Mouse (Mus musculus): ENCODE data around the gene Phf24.

Gene Phf24

GRCm38 (mm10) chr4:42916617-42917401 lies at the start of gene Phf24:
TSS of gene Phf24 (plus strand) at chr4:42916660.
- no peak for DNase-seq (ENCODE audit: low spot score in 2 of 2)

DNA sequence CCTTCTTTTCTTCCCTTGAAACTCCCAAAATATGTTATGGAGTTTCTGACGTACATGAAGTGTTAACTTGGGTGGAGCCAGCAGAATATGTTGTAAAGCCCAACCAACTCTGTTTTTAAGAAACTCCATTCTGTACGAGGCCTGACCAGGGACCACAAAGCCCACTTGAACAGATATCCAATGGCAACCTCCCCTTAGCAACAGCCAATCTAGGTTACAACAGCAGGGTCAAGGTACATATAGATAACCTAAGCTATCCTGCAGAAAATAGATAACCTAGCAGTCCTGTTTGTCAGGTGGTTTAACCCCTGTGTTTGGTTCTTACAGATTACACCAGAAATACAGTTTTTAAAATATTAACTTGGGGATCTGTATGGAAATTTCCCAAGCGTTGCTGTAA lies 49.1 kb upstream of the Phf24 start:
- no peak for DNase-seq (ENCODE audit: low spot score in 2 of 2)

DNA sequence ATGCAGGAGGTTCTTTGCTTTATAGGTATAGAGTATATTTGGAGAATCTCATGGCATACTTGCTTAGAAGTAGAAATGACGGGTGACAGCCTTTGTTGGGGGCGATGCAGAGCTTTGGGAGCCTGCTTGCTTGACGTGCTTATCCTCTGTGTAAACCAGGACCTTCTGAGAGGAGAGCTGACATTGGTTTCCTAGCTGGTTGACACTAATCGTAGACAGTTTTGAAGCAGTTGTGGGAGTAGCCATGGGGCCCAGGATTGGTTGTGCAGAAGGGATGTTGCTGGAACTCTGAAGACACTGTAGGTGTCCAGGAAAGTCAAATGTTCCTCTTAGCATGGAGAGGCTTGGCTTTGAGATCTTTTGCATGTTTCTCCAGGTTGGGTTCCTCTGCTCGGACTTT lies 48.3 kb upstream of the Phf24 start:
- no peak for DNase-seq (ENCODE audit: low spot score in 2 of 2)

DNA sequence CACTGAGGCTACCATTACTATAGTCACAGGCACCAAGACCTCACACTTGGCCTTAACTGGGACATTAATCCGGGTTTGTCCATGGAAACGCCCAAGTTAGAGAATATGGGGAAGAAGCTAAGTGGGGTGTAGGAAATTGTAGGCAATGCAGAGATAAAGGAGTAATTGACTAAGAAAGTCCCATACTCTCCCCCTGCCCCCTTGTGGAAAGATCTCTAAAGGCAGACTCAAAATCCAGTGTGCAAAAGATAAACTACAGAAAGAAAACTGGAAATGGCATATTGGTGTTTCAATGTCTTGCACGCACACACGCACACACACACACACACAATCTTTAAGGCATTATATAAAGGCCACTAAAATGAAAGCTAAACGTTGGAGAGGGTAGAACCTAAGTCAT lies 45.7 kb upstream of the Phf24 start:
- no peak for DNase-seq (ENCODE audit: low spot score in 2 of 2)

DNA sequence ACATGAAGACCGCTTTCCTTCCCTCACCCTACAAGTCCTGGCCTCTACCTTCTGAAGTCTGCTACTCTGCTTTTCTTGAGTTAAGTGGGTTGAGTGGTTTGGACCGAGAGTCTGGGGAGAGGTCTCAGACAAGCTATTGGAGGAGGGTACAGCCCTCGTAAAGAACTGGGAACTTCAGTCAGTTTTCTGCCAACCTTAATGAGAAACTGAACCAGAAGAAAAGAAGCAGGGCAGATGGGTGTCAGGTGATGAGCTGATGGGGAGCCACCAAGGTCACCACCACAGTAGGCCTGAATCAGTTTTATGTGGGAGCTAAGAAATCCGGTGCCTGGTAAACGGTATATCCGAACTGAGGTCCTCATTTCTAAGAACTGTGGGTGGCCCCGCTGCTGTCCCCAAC lies 44.3 kb upstream of the Phf24 start:
- DNase-seq (ENCODE audit: low spot score in 2 of 2): no peak

DNA sequence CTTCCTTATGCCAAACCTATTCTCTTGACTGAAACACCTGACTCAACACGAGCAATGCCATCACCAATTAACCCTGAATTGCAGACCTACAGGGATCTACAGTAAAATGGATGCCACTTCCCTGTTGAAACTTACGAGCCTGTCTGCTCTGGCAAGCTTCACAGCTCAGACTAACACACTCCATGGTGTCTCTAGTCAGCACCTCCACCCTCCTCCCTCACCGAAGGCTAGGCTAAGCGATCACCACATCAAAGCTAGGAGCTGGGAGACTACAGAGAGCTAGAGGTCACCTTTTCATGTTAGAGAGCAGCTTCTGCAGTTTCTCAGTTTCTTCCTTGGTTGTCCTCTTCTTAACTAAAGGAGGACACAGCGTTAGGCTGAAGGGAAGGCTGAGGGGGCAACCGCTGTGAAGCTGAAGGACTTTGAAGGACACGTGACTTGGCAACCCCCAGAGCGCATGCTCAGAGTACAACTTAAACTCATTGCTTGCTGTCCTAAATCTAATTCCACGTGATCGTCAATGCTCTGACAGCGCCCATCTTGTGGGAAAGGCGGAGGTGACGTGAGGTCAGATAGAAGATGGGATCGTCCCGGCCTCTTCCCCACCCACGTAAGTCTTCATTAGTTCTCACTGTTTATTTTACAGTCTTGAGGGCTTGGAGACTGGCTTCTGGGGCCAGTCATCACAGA lies 43.6 kb upstream of the Phf24 start:
- DNase-seq (ENCODE audit: low spot score in 2 of 2): no peak

- no peak for DNase-seq (ENCODE audit: low spot score in 2 of 2)
Observed at GRCm38 (mm10) chr4:42874134-42874533, 42.3 kb upstream of the Phf24 start, which contains the start of gene Fam205c. TSS of gene Fam205c (minus strand) at chr4:42874234.

GRCm38 (mm10) chr4:42876586-42877291 lies 39.7 kb upstream of the Phf24 start:
- peak in 1 of 2 experiments; percentile 66 for DNase-seq (ENCODE audit: low spot score in 2 of 2)

DNA sequence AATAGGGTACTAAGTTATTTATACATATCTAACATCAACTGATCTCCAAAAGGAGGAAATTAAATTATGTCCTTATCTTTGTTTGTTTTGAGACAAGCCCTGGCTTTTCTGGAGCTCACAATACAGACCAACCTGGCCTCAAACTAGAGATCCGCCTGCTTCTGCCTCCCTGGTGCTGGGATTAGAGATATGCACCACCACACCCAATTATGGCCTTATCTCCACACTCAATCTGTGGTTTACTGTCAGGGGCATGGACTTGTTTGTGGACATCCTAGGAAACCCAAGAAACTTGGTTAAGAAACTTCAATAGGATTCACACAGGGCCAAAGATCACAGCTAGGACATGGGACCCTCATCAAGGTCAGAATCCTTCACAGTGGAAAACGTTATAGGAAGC lies 38.8 kb upstream of the Phf24 start:
- DNase-seq (ENCODE audit: low spot score in 2 of 2): no peak

- peak; percentile 53 to 78 for DNase-seq (ENCODE audit: low spot score in 2 of 2)
Observed at GRCm38 (mm10) chr4:42879829-42880676, 36.4 kb upstream of the Phf24 start.

GRCm38 (mm10) chr4:42880677-42880948 lies 35.8 kb upstream of the Phf24 start:
- DNase-seq (ENCODE audit: low spot score in 2 of 2): peak in 1 of 2 experiments; percentile 33

GRCm38 (mm10) chr4:42886926-42887325 lies 29.5 kb upstream of the Phf24 start:
- DNase-seq (ENCODE audit: low spot score in 2 of 2): no peak

DNA sequence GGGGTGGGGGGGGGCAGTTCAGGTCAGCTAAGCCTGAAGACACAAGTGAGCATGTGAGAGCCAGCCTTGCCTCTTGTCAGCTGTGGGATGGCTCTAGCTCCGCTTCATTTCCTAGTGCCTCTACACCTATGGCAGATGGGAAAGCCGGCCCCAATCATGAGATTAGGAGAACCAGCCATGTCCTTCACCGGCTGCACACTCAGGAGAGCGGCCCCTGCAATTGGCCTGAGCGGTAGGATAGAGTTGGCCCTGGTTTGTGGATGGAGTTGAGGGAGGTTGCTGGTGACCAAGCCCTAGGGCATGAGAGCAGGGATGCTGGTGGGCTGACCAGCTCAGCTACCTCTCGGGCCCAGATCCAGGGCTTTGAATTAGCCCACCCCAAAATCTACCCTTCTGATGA lies 27.7 kb upstream of the Phf24 start:
- DNase-seq (ENCODE audit: low spot score in 2 of 2): no peak

GRCm38 (mm10) chr4:42891176-42891575 lies 25.3 kb upstream of the Phf24 start:
- DNase-seq (ENCODE audit: low spot score in 2 of 2): no peak

GRCm38 (mm10) chr4:42895118-42895517 lies 21.3 kb upstream of the Phf24 start:
- DNase-seq (ENCODE audit: low spot score in 2 of 2): no peak

DNA sequence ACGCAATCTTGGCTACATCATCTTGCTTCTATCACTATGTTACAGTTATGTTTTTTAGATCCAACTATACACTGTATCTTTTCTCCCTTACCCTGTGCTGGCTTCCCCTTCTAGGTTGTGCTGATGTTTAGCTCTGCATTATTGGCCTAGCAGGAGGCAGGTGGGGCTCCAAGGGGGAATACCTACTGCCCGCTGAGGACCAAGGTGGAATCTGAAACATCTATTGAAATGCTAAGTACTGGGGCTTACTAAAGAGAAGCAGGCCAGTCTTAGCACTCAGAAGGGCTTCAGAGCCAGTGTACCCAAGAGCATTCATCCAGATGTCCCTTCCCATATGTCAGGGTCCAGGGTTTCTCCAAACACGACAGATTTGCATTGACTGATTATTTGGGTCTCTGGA lies 17.5 kb upstream of the Phf24 start:
- no peak for DNase-seq (ENCODE audit: low spot score in 2 of 2)

DNA sequence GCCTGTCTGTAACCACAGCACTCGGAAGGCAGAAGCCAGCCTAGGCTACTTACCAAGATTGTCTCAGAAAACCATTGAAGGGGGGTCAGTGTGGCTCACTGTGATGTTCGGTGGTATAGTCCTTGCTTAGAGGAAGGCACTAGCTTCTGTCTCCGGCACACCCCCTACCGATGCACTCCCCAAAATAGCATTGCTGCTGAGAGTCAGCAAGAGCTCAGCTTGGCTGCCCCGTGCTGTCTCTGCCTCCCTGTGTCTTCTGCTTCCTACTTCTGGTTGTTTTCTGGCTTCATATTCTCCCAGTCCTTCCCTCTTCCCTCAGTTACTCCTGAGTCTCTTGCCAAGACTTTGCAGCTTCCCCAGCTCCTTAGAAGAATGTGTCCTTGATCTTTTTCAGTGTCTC lies 15.6 kb upstream of the Phf24 start:
- DNase-seq (ENCODE audit: low spot score in 2 of 2): no peak

DNA sequence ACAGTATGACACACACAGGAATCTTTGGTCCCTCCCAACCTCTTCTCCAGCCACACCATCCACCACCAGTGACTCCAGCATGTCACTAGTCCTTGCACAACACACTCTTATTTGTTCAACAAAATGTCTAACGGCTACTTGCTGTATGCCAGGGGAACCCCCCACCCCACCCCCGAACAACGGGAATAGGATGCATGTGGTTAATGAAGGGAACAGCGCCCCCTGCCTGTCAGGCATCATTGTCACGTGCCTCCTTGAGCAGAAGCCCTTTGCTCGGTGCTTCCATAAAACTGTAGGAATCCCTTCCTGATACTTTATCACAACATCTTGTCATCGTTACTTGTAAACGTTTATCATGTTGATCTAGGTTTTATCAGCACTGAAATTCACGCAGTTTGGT lies 14.3 kb upstream of the Phf24 start:
- peak in 1 of 2 experiments; percentile 75 for DNase-seq (ENCODE audit: low spot score in 2 of 2)

- DNase-seq (ENCODE audit: low spot score in 2 of 2): no peak
Observed at GRCm38 (mm10) chr4:42902730-42903129, 13.7 kb upstream of the Phf24 start.

- DNase-seq (ENCODE audit: low spot score in 2 of 2): no peak
Observed at GRCm38 (mm10) chr4:42903942-42904341, 12.5 kb upstream of the Phf24 start.

DNA sequence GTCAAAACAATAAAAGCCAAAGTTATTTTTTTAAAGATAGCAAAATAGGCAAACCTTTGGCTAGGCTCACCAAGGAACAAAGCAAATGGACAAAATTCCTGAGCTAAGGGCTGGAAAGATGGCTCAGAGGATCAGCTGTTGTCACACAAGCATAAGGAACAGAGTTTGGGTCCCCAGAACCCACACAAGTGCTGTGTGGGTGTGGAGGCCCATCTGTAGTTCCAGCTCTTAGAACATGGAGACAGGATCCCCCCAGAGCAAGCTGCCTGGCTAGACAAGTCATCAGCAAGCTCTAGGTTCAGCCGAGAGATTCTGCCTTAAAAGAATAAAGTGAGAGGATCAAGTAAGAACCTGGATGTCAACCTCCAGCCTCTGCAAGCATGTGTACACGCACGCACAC lies 11.9 kb upstream of the Phf24 start:
- DNase-seq (ENCODE audit: low spot score in 2 of 2): no peak

GRCm38 (mm10) chr4:42904966-42905365 lies 11.5 kb upstream of the Phf24 start:
- no peak for DNase-seq (ENCODE audit: low spot score in 2 of 2)
